Mouse (Mus musculus) intestine, postnatal 0 days (tissue): ENCODE data around the gene Wnk1. TPM values are rescaled to one million over a fixed set of nuclear protein-coding genes. Genes with fewer than 3 reads are reported as not detected.
"Not testable (repeated sequence)": the region's sequence is repeated elsewhere in the genome, so short reads cannot be mapped to it uniquely, and the experiment has no call there.

Experiments used
- ATAC-seq: fragments of 200-750 bp; cut with Nextera tagmentation; 2 replicates; pipeline ENCODE4 v1.8.0; 2017; ENCODE audit warnings: mild to moderate bottlenecking, moderate TSS enrichment, moderate library complexity
- H3K27ac ChIP-seq: fragments of 300-500 bp; sonication (generic); 2 replicates; pipeline ENCODE4 v1.5.1; 2014; ENCODE audit warnings: mild to moderate bottlenecking, low read depth, low read length, moderate library complexity
- H3K27me3 ChIP-seq: fragments of 300-500 bp; sonication (generic); replicated peaks from 2 replicates; pipeline ENCODE4 v1.6.1; 2014; ENCODE audit warnings: low read length, mixed read lengths; ENCODE audit not compliant: control insufficient read depth, insufficient read depth
- H3K36me3 ChIP-seq: fragments of 300-500 bp; sonication (generic); 2 replicates; pipeline ENCODE4 v1.6.1; 2014; ENCODE audit warnings: mild to moderate bottlenecking, moderate library complexity; ENCODE audit not compliant: control insufficient read depth, insufficient read depth
- H3K4me1 ChIP-seq: fragments of 300-500 bp; sonication (generic); replicated peaks from 2 replicates; pipeline ENCODE4 v1.6.1; 2014; ENCODE audit warnings: antibody characterized with exemption, low read length, mixed read lengths; ENCODE audit not compliant: control insufficient read depth, insufficient read depth
- H3K4me2 ChIP-seq: fragments of 300-500 bp; sonication (generic); replicated peaks from 2 replicates; pipeline ENCODE4 v1.6.1; 2014; ENCODE audit warnings: low read depth, mild to moderate bottlenecking, moderate library complexity
- H3K4me3 ChIP-seq: fragments of 300-500 bp; sonication (generic); 2 replicates; pipeline ENCODE4 v1.5.1; 2014; ENCODE audit warnings: low read depth, low read length
- H3K9ac ChIP-seq: fragments of 300-500 bp; sonication (generic); 2 replicates; pipeline ENCODE4 v1.6.1; 2014; ENCODE audit warnings: mild to moderate bottlenecking, low read depth, low read length
- H3K9me3 ChIP-seq: fragments of 300-500 bp; sonication (generic); 2 replicates; pipeline ENCODE4 v1.6.1; 2016; ENCODE audit warnings: mixed run types; ENCODE audit not compliant: control insufficient read depth
- CTCF ChIP-seq: sonication (generic); IDR thresholded peaks from 2 replicates; pipeline ENCODE4 v1.5.1; 2016; ENCODE audit warnings: low read depth, mild to moderate bottlenecking, control low read depth, antibody characterized with exemption, moderate library complexity
- WGBS: fragments of 180-500 bp; shearing (Covaris S2); extraction: QIAGEN DNeasy Blood & Tissue Kit; methylation state at CpG from one replicate; pipeline ENCODE4 v1.1.7; 2014; 5-methylcytosine and 5-hydroxymethylcytosine counted together
- polyA plus RNA-seq: library from polyadenylated mRNA; unstranded; fragments of >200 nt; fragmentation: Nextera tagmentation; extraction: Ambion mirVana; gene quantifications from 2 replicates; pipeline ENCODE4 v1.2.1, GENCODE M21; 2015

Gene Wnk1
- polyA plus RNA-seq, result 36.9 and 40.6 TPM in 2 replicates

DNA sequence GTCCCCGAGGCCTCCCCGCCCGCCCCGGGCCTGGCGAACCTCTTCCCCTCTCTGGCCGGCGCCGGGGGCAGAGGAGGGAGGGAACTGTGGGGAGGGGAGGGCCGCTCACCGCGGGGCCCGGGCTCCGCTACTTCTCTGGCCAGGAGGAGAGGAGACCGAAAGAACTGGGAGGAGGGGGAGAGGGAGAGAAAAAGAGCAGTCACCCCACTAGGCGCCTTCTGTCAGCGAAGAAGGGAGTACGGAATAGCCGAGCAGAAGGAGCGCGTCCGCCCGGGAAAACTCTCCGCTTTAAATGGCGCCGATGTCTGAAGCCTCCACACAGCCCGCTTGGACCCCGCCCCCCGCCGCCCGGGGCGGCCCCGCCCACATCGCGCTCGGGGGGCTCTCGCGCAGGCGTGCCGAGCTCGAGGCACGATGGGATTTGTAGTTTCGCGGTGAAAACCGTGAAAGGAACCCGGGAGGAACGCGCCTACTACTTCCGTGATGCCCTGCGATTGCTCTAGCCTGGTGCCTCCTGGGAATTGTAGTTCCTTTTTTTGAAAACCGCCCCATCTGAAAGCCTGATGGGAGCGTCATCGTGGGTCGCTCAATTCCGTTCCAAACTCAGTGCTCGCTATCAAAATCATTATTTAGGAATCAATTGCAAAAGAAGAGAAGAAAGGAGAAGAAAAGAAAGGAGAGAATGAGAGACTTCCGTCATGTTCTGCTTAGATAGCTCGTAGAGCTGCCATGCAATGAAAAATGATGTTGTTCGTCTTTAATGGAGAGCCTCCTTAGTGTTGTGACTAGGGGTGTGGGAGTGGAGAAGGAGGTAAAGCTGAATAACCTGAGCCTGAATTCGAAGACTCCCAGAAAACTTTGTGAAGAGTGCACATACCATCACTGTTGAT, at the start of gene Wnk1:
TSS of gene Wnk1 (minus strand) at position 307 of the 890 bp plus-strand sequence.
- TF ChIP-seq CTCF, result no peak
- H3K4me1 ChIP-seq, result 0 out of 2 replicates have a peak, but pooled peaks cover 4% of the 10 kb centered on the region
- ATAC-seq, result peak; percentile 93
- no peaks in the 10 kb centered on the region for H3K27me3 ChIP-seq
- H3K4me2 ChIP-seq, result peak within 1 kb of the TSS; percentile 93
- peak within 1 kb of the TSS; percentile 71 for H3K4me3 ChIP-seq
- WGBS, result under 1% methylated on average over 50 of the region's 59 CpGs
- H3K27ac ChIP-seq, result peak within 1 kb of the TSS; percentile 97
- H3K9me3 ChIP-seq, result no peaks in the 10 kb centered on the region
- peak within 1 kb of the TSS; percentile 74 for H3K9ac ChIP-seq
- H3K36me3 ChIP-seq, result no peaks in the 10 kb centered on the region

DNA sequence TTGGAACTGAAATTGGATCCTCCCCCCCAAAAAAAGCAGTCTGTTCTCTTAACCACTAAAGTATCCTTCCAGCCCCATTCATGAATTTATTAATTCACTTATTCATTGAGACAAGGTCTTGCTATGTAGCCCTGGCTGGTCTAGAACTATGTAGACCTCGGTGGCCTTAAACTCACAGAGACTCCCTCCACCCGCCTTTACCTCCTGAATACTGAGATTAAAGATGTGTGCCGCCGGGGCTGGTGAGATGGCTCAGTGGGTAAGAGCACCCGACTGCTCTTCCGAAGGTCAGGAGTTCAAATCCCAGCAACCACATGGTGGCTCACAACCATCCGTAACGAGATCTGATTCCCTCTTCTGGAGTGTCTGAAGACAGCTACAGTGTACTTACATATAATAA, 48.6 kb upstream of the Wnk1 start:
- not testable (repeated sequence) for H3K9me3 ChIP-seq, H3K36me3 ChIP-seq, H3K9ac ChIP-seq, H3K27ac ChIP-seq, ATAC-seq, H3K4me2 ChIP-seq, H3K4me3 ChIP-seq, H3K4me1 ChIP-seq, H3K27me3 ChIP-seq
- 94% methylated on average over 6 of the region's 8 CpGs for WGBS

DNA sequence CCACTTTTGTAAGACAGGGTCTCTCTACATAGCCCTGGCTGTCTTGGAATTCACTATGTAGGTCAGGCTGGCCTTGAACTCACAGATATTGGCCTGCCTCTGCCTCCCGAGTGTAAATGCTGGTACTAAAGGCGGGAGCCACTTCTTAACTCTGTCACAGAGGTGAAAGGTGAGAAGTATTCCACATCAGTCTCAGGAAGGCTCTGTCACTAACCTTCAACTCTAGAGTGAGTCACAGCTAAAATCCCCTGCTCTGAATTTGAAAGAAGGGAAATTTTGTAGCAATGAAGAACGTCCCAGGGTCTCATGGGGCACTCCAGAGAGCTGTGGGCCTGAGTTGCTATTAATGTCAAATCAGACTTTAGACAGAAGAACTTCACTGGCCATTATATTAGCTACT, 47.4 kb upstream of the Wnk1 start:
- Histone ChIP-seq H3K4me2 (no peak overlapping the region), H3K4me3 (no peak overlapping the region), H3K27ac (no peak overlapping the region), H3K9ac (no peak overlapping the region), H3K4me1 (no peaks in the 10 kb centered on the region), H3K9me3 (no peaks in the 10 kb centered on the region), H3K27me3 (no peaks in the 10 kb centered on the region), H3K36me3 (no peaks in the 10 kb centered on the region)
- WGBS, result 83% methylated on average over 3 of the region's 3 CpGs
- no peak for ATAC-seq
- no peak for TF ChIP-seq CTCF

DNA sequence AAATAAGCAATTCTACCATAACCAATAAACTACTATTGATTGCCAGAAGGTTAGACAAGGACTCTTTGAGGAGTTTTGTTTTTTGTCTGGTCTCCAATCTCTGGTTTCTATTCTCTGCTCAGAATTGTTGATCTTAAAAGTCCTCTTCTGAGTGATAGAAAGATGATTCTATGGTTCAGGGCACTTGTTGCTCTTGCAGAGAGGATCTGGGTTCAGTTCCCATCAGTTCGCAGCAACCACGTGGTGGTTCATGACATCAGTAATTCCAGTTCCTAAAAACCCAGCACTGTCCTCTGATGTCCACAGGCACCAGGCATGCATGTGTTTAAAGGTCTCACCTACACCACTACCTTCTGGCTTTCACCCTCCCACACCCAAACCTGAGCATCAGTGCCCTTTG, 46.5 kb upstream of the Wnk1 start:
- Histone ChIP-seq H3K9ac (no peak overlapping the region), H3K4me3 (no peak overlapping the region), H3K36me3 (no peaks in the 10 kb centered on the region), H3K27ac (no peak overlapping the region), H3K4me2 (no peak overlapping the region), H3K4me1 (no peaks in the 10 kb centered on the region), H3K9me3 (no peaks in the 10 kb centered on the region), H3K27me3 (no peaks in the 10 kb centered on the region)
- WGBS, result 94% methylated on average over 2 of the region's 2 CpGs
- no peak for ATAC-seq
- TF ChIP-seq CTCF, result no peak

DNA sequence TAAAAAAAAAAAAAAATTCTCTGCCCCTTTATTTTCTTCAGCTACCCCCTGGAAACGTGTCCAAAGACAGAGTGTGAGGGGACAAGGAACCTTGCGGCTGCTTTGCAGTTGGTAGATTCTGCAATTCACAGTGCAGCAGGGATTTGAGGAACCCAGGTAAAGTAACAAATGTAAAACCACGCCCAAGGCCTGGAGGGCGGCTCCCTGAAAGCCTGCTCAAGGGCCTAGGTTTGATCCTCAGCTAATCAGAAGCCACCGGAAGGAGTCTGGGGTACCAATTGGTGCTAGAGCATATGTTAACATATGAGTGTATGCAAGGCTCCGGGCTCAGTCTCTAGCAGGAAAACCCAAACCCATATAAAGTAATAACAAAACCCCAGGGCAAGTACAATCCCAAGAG, 45.0 kb upstream of the Wnk1 start:
- WGBS, result 73% methylated on average over 6 of the region's 6 CpGs

DNA sequence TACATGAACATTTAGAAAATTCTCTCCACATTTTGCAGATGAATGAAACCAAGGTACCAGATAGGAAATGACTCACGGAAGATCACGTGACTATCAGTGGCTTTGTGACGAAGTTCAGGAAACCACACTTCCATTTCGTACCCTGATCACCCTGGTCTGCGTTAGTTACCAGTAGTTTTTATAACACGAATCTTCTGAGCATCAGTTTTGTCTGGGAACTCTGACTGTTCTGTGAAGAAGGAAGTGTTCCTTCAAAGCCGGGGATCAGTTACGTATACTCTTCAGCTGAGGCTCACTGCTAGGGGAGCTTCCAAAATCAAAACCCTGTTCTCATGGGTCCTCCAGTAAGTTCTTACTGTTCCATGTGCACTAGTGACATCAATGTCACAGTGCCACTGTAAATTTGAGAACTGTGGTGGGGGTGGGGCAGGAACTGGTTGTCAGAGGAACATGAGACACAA, 44.5 kb upstream of the Wnk1 start:
- H3K9me3 ChIP-seq, result no peaks in the 10 kb centered on the region
- TF ChIP-seq CTCF, result no peak
- H3K4me3 ChIP-seq, result no peak overlapping the region
- H3K4me1 ChIP-seq, result no peaks in the 10 kb centered on the region
- ATAC-seq, result no peak
- 82% methylated on average over 8 of the region's 8 CpGs for WGBS
- H3K27ac ChIP-seq, result no peak overlapping the region
- no peaks in the 10 kb centered on the region for H3K27me3 ChIP-seq
- H3K36me3 ChIP-seq, result no peaks in the 10 kb centered on the region
- H3K4me2 ChIP-seq, result no peak overlapping the region
- H3K9ac ChIP-seq, result no peak overlapping the region

More for the DNA sequence above, 45.0 kb upstream of the Wnk1 start:
- TF ChIP-seq CTCF, result no peak
- no peaks in the 10 kb centered on the region for H3K27me3 ChIP-seq
- no peak for ATAC-seq
- H3K4me1 ChIP-seq, result no peaks in the 10 kb centered on the region
- no peaks in the 10 kb centered on the region for H3K36me3 ChIP-seq
- no peak overlapping the region for H3K4me3 ChIP-seq
- no peak overlapping the region for H3K4me2 ChIP-seq
- H3K27ac ChIP-seq, result no peak overlapping the region
- H3K9ac ChIP-seq, result no peak overlapping the region
- no peaks in the 10 kb centered on the region for H3K9me3 ChIP-seq
